Mouse (Mus musculus) ES-Bruce4 (cell line): ENCODE results near the gene Primpol. TPM values are rescaled to one million over a fixed set of nuclear protein-coding genes. Genes with fewer than 3 reads are reported as not detected.

Experiments
- H3K27ac ChIP-seq: 2 replicates; pipeline ENCODE4 v1.5.1; 2012; ENCODE audit warnings: low read length, inconsistent platforms; ENCODE audit not compliant: insufficient read depth
- H3K27me3 ChIP-seq: 2 replicates; pipeline ENCODE4 v1.6.1; 2012; ENCODE audit warnings: mild to moderate bottlenecking, low read length, inconsistent platforms; ENCODE audit not compliant: control insufficient read depth, poor library complexity, insufficient read depth, severe bottlenecking
- H3K36me3 ChIP-seq: 2 replicates; pipeline ENCODE4 v1.6.1; 2012; ENCODE audit warnings: inconsistent platforms, mild to moderate bottlenecking, low read length, moderate library complexity; ENCODE audit not compliant: control insufficient read depth, poor library complexity, insufficient read depth, severe bottlenecking
- H3K4me1 ChIP-seq: one replicate; pipeline ENCODE4 v1.8.1; 2011; ENCODE audit warnings: low read length; ENCODE audit not compliant: control insufficient read depth, insufficient read depth
- H3K4me3 ChIP-seq: 2 replicates; pipeline ENCODE4 v1.5.1; 2011; ENCODE audit warnings: low read depth, mild to moderate bottlenecking, low read length
- H3K9ac ChIP-seq: 2 replicates; pipeline ENCODE4 v1.6.1; 2012; ENCODE audit warnings: low read depth, mild to moderate bottlenecking, inconsistent platforms; ENCODE audit not compliant: poor library complexity, severe bottlenecking
- H3K9me3 ChIP-seq: replicated peaks from 2 replicates; pipeline ENCODE4 v1.6.1; 2012; ENCODE audit warnings: mild to moderate bottlenecking, low read length, inconsistent platforms; ENCODE audit not compliant: control insufficient read depth, poor library complexity, insufficient read depth, severe bottlenecking
- CTCF ChIP-seq: IDR thresholded peaks from one replicate; pipeline ENCODE4 v1.8.1; 2011; ENCODE audit warnings: low read depth, low read length
- EP300 ChIP-seq: IDR thresholded peaks from 2 replicates; pipeline ENCODE4 v1.6.1; 2011; ENCODE audit warnings: low read depth, low read length; ENCODE audit not compliant: insufficient read depth
- POLR2A ChIP-seq: IDR thresholded peaks from one replicate; pipeline ENCODE4 v1.8.1; 2011; ENCODE audit warnings: low read length; ENCODE audit not compliant: insufficient read depth
- polyA plus RNA-seq: library from polyadenylated mRNA; stranded (reverse); fragments of >200 nt; gene quantifications from 2 replicates; pipeline ENCODE4 v1.2.4, GENCODE M21; 2011; ENCODE audit warnings: low read depth; ENCODE audit not compliant: missing spikeins, insufficient read depth, insufficient read length

The Primpol gene
- polyA plus RNA-seq, 1 experiment = 64.2 TPM

DNA sequence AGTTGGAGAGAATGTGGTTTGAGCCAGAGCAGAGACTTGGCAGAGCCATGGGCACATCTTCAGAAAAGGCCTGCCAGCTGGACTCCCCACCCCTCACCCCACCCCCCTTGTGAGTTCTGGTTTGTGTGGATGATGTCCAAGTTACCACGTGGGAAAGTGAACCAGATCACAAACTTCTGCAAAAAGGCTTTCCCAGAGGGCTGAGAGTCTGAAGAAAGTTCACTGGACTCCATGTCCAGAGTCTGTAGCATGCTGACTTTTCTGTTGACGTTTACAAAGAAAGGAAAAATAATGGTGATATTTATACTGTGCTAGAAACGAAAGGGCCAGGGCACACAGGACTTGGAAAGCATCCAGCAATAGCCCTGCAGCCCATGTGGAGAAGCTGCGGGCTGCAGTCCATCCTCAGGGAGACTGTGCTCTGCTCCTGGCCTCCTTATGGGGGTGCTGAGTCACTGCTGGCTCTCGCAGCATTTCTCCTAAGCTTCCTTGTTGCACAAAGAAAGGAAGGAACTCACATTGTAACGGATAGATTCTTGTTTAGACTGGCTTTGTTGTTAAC, 22.1 kb upstream of the Primpol start:
- H3K36me3 ChIP-seq = peaks cover 41% of the 10 kb centered on the region
- TF ChIP-seq EP300 = no peak
- TF ChIP-seq POLR2A = no peak
- TF ChIP-seq CTCF = no peak
- no peak overlapping the region for H3K27ac ChIP-seq

GRCm38 (mm10) chr8:46630932-46631331, 13.9 kb upstream of the Primpol start:
- Histone ChIP-seq H3K4me3 (no peak overlapping the region), H3K9me3 (no peaks in the 10 kb centered on the region), H3K27me3 (no peaks in the 10 kb centered on the region), H3K27ac (no peak overlapping the region), H3K4me1 (peaks cover 2% of the 10 kb centered on the region), H3K9ac (no peak overlapping the region), H3K36me3 (peaks cover 42% of the 10 kb centered on the region)
- TF ChIP-seq EP300 (no peak), POLR2A (no peak)

More for the DNA sequence above, 22.1 kb upstream of the Primpol start:
- Histone ChIP-seq H3K9ac (no peak overlapping the region), H3K4me1 (no peaks in the 10 kb centered on the region), H3K9me3 (peaks cover 17% of the 10 kb centered on the region), H3K27me3 (no peaks in the 10 kb centered on the region; the same call in 1 of the 2 replicates), H3K4me3 (no peak overlapping the region)

DNA sequence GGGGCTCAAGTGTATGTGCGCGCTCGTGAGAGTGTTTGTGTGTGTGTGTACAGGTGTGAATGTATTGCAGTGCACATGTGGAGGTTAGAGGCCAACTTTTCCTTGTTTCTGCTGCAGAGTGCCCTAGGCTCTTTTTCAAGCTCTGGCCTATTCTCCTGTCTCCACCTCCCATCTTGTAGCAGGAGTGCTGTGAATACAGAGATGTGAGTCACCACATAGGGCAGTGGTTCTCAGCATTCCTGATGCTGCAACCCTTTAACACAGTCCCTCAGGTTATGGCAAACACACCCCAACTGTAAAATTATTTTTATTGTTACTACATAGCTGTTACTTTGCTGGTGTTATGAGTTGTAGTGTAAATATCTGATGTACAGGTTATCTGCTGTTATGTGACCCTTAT, 13.4 kb upstream of the Primpol start:
- H3K27ac ChIP-seq = no peak overlapping the region
- TF ChIP-seq EP300 (no peak), CTCF (no peak), POLR2A (no peak)
- no peak overlapping the region for H3K4me3 ChIP-seq
- H3K36me3 ChIP-seq = peaks cover 36% of the 10 kb centered on the region
- no peaks in the 10 kb centered on the region for H3K9me3 ChIP-seq
- H3K27me3 ChIP-seq = no peaks in the 10 kb centered on the region
- H3K9ac ChIP-seq = no peak overlapping the region
- peaks cover 2% of the 10 kb centered on the region for H3K4me1 ChIP-seq

GRCm38 (mm10) chr8:46628645-46629044, 11.6 kb upstream of the Primpol start:
- peaks cover 2% of the 10 kb centered on the region for H3K4me1 ChIP-seq
- no peak overlapping the region for H3K9ac ChIP-seq
- peaks cover 21% of the 10 kb centered on the region for H3K36me3 ChIP-seq
- H3K9me3 ChIP-seq = no peaks in the 10 kb centered on the region
- no peak overlapping the region for H3K4me3 ChIP-seq
- no peaks in the 10 kb centered on the region for H3K27me3 ChIP-seq
- no peak for TF ChIP-seq EP300
- no peak for TF ChIP-seq POLR2A
- TF ChIP-seq CTCF = no peak
- no peak overlapping the region for H3K27ac ChIP-seq

DNA sequence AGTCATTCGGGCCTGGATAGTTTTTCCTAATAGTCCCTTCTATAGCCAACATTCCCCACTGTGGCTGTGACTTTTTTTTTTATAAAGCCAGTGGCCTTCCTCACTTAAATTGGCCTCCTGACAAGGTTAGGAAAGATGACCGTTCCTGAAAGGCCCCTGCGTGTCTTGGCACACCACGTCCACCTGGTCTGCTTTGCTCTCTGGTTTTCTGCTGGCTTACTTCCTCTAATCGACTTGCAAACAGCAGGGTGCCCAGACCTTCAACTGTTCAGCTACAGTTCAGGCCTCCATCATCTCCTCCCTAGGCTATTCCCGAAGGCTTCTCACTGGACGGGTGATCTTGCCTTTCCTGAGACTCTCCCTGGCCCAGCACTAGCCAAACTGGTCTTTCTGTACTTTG, 10.9 kb upstream of the Primpol start:
- Histone ChIP-seq H3K4me3 (no peak overlapping the region), H3K9me3 (no peaks in the 10 kb centered on the region), H3K36me3 (peaks cover 16% of the 10 kb centered on the region), H3K9ac (no peak overlapping the region), H3K27me3 (no peaks in the 10 kb centered on the region), H3K27ac (no peak overlapping the region), H3K4me1 (peaks cover 2% of the 10 kb centered on the region)
- TF ChIP-seq POLR2A (no peak), EP300 (no peak), CTCF (no peak)

DNA sequence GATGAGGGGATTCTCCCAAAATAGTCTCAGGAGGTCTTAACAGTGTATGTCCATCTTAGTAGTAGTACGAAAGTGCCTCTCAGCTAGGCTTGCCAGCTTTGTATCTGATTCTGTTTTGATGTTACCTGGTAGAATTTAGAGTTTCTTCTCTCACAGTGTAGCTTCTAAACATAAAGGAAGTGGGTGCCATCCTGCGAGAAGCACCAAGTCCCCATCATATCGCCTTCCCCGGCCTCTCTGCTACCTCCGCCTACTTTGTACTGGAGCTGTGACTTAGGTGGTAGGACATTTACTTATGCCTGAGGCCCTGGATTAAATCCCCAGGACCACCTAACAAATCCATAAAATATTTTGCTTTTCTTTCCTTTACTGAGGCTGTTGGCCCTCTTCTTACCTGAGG, 9.6 kb upstream of the Primpol start:
- TF ChIP-seq CTCF (no peak), EP300 (no peak), POLR2A (no peak)
- H3K36me3 ChIP-seq = peaks cover 8% of the 10 kb centered on the region

More for the DNA sequence above, 9.6 kb upstream of the Primpol start:
- no peak overlapping the region for H3K9ac ChIP-seq
- no peaks in the 10 kb centered on the region for H3K27me3 ChIP-seq
- no peaks in the 10 kb centered on the region for H3K9me3 ChIP-seq
- H3K27ac ChIP-seq = no peak overlapping the region
- peaks cover 2% of the 10 kb centered on the region for H3K4me1 ChIP-seq
- H3K4me3 ChIP-seq = no peak overlapping the region
